Mouse (Mus musculus): ENCODE data around the gene Arrdc2. TPM values are rescaled to one million over a fixed set of nuclear protein-coding genes. Genes with fewer than 3 reads are reported as not detected.

Gene Arrdc2
- total RNA-seq, 2 experiments from 2014 or later: 4.7 to 18.5 TPM

DNA sequence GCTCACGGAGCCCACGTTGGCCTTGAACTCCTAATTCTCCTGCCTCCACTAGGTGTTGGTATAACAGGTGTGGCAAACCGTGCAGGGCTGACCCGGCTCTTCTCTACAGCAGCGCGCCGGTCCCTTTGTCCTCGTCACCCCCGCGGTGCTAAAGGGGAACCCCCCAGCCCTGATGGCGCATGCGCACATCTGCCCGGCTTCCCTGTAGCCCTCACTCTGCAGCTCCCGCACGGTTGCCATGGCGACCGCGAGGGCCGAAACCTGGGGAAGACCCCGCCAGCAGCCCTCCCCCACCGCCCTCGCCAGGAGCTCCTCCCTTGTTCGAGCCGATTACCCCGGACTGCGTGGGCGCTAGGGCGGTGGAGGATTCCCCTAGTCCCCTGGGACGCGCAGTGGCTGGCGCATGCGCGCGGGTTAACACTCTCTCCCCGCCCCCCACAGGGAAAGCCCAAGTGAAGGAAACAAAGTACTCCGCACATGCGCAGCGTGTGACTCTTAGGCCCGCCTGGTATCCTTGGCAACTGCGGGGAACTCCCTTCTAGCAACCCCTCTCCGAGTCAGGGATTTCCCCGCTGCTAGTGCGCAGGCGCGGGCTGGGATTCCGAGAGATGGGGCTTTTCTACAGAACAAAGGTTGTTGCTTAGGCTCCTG, 26.0 kb upstream of the Arrdc2 start:
- intact Hi-C loops (cut with DNase I): no loop called here
- peak; percentile 100 for DNase-seq

DNA sequence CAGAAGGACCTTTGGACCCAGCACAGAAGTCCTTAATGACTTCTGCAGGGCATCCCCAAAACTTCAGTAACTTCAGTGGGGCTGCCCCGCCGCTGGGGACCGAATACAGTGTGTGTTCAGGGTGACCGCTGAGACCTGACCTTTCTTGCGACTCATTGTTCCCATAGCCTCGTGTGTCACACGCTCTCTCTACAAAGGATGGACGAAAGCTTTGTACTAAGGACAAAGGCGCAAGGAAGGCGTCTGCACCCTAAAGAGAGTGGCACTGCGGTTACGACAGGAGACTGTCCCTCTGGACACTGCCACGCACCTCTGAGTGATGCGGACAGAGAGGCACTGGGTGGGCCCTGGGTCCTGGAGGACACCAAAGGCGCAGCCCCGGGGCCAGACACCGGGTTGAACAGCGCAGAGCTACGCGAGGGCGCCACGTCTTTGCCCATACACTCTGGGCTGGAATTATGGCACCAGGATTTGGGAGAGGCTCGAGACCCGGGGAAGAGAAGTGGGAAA, 25.2 kb upstream of the Arrdc2 start:
- DNase-seq: peak; percentile 52 to 56
- intact Hi-C loops (cut with DNase I): no loop called here

DNA sequence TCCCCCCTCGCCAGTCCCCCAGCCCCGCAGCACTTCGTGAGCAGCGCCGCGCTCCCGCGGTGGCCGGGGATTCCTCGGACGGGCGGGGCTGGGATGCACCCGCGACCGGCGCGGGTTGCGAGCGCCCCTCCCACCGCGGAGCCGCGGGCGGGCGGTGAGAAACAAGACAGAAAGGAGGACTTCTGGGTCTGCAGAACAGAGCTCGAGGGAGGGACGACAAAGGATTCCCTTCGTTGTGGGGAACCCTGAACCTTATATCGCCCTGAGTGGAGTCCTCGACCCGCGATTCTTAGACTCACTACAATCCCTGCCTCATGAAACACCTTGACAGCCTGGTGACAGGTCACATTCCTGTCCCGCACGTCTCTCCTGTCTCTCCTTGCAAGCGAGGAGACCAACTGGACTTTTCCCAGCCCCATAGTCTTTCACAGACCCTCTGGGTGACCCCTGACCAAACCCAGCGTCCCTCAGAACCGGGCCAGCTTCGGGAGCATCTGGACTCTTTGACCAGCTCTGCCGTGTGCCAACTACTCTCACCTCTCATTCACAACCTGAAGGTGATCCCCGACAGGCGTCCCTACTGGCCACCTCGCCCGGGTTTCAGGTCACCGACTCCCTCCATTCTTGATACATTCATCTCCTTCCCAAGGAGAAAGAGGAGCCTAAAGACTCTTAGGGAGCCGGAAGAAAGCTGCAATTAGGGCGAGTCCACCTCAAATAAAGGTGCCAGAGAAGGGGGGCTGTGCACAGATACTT, 24.6 kb upstream of the Arrdc2 start:
- peak; percentile 37 to 42 for DNase-seq
- intact Hi-C loops (cut with DNase I): no loop called here

DNA sequence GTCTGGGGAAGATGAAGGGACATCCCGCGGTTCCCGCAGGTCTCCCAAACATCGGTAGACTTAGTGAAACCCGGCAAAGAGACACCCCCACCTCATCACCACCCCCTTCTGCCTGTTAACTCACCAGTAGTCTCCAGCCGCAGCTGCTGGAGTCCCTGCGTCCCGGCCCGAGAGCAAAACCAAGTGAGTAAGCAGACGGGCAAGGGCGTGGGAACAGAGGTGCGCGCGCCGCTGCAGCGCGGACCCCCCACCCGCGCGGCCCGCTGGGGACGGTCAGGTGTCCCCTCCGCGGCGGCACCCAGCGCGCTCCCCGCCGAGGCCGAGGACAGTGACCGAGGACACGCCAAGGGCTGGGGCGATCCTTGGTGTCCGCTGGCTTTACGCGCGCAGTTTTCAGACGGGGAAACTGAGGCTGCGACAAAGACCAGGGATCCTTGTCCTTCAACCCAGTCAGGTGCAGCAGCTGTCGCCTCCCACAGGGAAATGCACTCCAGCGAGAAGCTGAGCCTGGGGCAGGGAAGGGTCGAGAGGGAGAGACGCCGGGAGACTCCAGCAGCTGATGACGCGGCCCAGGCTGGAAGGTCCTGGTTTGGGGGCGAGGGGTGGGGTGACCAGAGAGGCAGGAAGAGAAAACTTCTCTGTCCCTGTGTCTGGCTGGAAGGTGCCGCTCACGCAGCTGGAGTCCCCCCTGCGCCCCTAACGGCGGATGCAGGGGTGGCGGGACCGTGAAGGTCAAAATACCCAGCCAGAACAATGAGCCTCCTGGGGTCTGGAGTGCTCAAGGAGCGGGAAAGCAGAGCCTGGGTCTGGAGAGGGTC, 23.5 kb upstream of the Arrdc2 start, which contains the start of gene Kcnn1:
TSS of gene Kcnn1 (minus strand) at position 435 of the 818 bp plus-strand sequence.
- intact Hi-C loops (cut with DNase I): no loop called here
- DNase-seq: peak; percentile 19 to 41

DNA sequence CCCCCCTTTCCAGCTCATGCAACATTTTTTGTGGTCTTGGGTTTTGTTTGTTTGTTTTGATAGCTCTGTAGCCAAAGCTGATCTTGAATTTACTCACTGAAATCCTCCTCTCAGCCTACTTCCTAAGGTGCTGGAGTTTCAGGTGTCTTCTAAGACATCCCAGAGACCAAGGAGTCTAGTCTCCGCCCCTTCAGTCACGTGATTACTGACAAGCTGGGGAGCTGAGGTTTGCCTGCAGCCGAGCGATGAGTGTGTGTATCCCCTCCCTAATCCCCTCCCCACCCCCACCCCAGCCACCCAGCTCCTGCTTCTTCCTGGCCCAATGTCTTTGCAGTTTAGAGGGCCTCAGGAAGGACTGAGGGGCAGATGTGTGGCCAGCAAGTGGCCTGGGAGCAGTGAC, 18.0 kb upstream of the Arrdc2 start:
- no peak for DNase-seq
- intact Hi-C loops (cut with DNase I): no loop called here

DNA sequence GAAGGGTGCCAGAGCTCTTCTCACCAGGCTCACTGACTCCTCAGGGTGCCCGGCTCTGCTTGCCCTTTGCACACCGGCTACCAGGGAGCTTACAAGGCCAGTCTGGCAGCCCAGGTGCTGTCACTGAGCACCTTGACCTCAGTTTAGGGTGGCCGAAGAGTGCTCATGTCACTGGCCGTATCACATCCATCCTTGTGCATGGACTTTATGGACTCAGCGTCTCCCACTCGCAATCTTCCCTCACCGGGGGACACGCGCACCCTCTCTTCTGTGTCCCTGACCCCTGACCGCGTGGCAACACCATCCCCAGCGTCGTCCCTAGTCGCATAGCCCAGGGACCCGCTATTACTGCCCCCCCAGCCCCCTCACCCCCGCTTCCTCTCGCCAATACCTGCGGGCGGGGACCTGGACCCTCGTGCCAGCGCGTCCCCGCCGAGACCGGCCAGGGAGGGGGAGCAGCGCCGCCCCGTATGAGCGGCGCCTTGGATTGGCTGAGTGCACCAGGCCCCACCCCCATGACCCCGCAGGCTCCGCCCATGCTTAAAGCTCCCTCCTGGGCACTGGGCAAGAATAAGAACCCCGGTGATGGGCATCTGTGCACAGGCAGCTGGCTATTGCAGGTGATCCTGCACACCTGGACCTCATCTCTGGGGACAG, 17.1 kb upstream of the Arrdc2 start:
- peak; percentile 61 to 69 for DNase-seq
- intact Hi-C loops (cut with DNase I): no loop called here

DNA sequence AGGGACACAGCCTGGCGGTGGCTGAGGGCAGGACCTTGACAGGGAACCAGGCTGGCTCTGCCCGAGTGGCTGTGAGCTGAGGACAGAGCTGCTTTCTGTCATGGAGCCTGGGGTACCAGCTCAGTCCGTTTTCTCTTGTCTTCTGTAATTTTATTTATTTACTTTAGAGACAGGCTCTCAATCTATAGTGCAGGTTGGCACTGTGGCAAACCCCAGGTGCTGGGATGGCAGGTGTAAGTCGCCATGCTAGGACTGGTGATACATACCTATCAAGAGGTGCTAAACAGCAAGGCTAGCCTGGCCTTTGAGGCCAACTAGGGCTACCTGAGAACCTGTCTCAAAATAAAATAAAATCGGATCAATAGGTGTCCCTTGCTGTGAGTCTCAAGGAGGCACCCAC, 16.5 kb upstream of the Arrdc2 start:
- intact Hi-C loops (cut with DNase I): no loop called here

DNA sequence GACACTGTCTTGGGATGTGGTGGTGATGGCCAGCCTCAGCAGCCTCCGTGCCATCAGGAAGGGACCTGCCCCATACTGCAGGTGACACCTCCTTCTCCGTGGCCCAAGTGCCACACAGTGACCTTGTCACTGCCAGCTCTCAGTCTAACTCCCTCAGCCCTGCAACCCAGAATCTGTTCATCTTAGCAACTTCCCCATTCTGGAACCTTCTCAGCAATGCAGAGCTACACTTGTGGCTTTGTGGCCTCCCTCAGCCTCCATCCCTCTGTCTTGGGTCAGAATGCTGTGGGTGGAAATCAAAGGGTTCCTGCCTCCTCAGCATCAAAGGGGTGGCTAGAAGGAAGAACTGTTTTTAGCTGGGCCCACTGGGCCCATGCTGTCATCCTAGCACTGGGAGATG, 14.3 kb upstream of the Arrdc2 start:
- intact Hi-C loops (cut with DNase I): no loop called here
- DNase-seq: no peak

More for the DNA sequence above, 16.5 kb upstream of the Arrdc2 start:
- no peak for DNase-seq

DNA sequence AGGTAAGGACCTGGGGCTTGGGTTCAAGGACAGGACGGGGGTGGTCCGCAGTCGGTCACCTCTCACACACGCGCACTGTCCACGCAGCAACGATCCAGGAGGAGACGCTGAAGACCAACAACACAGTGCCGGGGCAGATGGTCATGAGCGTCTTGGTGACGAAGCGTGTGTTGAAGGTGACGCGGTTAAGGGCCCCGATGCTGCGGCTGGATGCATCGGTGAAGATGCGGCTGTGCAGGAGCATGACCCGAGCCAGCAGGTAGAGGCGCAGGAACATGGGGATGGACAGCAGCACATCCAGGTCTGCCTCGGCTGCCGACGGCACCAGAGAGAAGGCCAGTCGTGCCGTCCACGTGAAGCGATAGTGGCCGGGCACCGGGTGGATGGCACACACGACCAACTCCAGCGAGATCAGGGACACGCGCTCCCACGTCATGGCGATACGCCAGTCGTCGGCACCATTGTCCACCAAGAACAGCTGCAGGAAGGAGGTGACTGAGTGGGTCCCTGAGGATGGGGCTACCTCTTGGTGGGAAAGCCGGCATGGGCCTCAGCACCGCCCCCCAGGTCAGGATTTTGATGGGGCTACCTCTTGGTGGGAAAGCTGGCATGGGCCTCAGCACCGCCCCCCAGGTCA, 13.2 kb upstream of the Arrdc2 start:
- intact Hi-C loops (cut with DNase I): no loop called here
- no peak for DNase-seq

DNA sequence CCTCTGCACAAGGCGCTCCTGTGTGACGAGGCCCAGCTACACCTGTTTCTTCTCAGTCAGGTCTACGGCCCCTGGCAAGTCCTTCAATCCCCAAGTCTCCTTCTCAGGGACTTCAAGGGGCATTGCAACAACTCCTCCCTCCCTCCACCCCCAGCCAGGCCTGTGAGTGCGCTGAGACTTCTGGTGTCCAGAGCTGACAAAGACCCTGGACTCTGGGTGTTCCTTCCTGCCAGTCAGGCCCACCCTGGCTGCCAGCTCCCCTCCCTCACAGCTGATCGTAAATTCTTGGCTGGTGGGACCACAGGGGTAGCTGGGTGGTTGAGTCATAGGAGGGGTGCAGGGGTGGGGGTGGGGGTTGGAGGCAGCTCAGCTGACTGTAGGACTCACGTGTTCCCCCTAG, 12.3 kb upstream of the Arrdc2 start:
- intact Hi-C loops (cut with DNase I): no loop called here
- DNase-seq: no peak

DNA sequence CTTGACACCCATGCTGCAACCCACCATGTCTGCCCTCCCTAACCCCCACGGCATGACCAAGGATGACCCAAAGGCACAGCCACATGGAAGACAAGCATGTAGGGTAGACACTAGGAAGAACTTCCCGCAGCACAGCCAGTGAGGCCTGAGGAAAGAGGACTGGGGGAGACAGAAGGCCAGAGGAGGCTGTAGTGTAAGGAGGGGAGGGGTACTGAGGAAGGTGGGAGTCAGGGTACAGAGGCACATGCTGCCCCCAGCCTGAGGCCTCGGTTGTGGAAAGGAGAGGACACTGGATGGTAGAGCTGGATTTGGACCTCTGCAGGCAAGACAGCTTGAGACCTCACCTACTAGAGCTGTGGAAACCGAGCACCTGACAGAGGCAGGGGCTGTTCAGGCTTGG, 11.4 kb upstream of the Arrdc2 start:
- intact Hi-C loops (cut with DNase I): no loop called here
- no peak for DNase-seq

DNA sequence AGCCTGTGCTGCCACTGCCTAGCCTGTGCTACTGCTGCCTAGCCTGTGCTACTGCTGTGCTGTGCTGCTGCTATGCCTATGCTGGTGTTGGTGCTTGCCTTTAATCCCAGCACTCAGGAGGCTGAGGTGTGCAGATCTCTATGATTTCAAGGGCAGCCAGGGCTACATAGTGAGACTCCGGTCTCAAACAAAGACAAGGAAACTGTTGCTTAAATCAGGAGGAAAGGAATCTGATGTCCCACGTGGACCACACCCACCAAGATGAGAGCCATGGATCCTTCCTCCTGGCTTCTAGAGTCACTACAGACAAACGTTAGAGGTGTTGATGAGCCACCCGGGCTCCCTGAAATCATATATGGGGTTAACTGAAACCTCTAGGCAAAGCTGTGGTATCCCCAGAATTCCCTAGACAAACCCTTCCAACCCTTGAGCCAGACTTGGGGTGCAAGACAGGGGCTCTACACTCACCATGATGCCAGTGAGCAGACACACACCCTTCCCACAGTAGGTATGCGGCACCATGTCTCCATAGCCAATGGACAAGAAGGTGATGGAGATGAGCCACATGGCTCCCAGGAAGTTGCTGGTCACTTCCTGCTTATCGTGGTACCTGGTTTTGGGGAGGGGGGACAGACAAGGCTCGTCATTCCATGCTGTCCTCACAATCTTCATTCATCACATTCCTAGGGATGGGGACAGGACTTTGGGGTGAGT, 10.8 kb upstream of the Arrdc2 start:
- intact Hi-C loops (cut with DNase I): no loop called here
- DNase-seq: no peak

DNA sequence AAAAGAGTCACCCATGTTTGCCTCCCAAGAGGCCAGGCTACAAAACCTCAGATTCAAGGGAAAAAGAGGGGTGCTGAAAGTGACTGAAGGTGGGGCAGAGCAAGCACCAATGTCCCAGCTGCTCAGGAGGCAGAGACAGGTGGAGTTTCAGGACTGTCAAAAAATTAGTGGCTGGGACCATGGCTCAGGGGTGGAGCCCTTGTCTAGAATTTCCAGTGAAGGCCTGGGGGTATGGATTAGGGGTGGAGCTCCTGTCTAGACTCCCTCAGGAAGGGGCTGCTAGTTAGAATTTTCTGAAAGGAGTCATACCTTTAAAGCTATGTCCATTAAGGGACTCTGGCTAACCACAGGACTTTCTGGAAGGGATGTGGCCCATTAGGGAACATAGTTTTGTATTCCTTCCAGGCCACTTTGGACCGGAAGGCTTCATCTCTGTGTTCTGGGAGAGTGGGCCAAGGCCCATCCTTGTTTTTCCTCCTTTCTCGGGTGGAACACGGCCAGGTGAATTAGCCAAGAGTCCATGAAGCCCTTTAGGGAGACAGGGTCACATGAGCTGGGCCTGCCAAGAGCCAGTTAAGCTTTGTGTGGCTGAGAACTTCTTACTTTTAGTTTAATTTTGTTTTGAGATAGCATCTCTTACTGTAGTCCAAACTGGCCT, 9.9 kb upstream of the Arrdc2 start:
- intact Hi-C loops (cut with DNase I): no loop called here
- peak in 1 of 2 experiments; percentile 36 for DNase-seq

DNA sequence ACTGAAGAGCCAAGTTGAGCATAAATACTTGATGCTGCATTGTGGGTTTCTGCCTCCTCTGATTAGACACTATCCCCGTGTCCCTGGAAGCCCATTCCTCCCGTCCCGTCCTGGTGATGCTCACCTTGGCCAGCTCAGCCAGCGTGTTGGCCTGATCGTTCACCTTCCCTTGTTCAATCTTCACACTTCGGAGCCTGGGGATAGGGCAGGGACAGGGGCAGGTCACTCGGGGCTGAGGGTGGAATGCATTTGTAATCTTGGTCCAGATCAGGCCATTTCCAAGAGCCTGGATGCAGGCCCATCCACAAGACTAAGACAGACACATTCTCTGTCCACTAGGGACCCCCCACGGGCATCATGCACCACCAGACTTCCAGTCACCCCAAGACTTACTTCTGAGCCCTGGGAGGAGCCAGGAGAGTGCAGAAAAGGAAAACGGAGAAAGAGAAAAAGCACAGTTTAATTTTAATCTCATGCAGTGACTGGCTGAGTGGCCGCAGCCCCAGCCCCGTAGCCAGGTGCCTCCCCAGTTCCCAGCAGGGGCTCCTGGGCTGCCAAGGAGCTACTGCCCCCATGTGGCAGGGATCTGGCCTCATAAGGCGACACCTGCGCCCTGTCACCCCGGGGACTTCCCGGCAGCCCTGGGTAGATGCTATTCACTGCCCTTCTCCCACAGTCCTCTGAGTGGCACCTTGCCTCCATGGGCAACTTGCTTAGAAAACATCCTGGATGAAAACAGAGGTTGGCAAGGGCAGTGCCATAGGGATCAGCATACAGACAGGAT, 7.0 kb upstream of the Arrdc2 start:
- peak in 1 of 2 experiments; percentile 17 for DNase-seq
- intact Hi-C loops (cut with DNase I): no loop called here

DNA sequence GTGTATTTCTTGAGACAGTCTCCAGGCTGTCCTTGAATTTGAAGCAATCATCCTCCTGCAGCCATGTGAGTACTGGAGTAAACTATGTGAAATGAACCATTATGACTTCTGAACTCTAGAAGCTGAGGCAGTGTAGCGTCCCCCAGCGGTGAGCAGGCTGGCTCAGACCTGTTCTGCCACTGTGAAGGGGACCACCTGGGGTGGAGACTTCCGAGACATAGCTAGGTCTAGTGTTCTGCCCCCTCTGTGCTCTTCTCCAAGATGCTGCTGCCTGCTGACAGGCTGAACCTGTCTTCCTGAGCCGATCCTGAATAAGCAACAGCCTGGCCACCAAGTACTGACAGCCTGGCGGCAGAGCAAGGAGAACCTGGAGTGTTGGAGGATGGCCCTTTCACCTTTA, 5.6 kb upstream of the Arrdc2 start:
- intact Hi-C loops (cut with DNase I): no loop called here
- DNase-seq: no peak

DNA sequence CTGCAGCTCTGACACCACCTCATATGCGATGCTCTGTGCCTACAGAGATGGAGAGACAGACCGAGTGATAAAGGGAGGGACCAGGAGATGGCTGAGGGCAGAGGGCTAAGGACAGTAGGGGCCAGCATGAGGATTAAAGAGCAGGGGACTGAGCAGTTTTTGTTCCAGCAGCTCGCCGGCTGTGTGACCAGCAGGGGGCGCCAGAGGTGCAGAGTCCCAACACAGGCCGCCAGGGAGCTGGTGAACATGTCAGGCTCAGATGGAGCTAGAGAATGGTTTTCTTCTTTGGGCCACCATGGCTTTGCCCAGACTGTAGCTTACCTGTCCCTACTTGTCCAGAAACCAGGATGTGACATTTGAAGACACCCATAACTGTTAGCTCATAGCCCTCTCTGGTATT, 5.0 kb upstream of the Arrdc2 start:
- intact Hi-C loops (cut with DNase I): loop anchor here (1.0 to 5.0 kb wide), 2 partner anchors 25 to 82 kb away; partner anchors contain the start of gene Mpv17l2
- DNase-seq: peak; percentile 91 to 96

DNA sequence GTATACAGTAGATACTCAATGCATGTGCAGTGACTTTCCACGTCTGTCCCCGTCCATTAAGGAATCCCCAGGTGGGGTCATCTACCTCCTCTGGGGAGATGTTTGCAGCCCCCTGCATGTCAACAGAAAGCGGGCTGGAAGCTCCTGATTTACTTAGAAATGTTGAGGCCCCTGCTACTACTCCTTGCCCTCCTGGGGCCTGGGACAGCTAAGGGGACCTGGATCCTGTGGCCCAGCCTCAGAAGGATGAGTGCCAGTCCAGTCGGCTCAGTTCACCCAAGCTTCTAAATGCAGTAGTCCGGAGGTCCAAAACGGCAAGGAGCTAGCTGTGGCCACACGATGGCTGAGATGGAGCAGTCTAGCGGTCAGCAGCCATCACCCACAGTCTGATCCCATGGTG, 4.4 kb upstream of the Arrdc2 start:
- intact Hi-C loops (cut with DNase I): loop anchor here (1.0 to 5.0 kb wide), 2 partner anchors 25 to 82 kb away; partner anchors contain the start of gene Mpv17l2
- DNase-seq: no peak

DNA sequence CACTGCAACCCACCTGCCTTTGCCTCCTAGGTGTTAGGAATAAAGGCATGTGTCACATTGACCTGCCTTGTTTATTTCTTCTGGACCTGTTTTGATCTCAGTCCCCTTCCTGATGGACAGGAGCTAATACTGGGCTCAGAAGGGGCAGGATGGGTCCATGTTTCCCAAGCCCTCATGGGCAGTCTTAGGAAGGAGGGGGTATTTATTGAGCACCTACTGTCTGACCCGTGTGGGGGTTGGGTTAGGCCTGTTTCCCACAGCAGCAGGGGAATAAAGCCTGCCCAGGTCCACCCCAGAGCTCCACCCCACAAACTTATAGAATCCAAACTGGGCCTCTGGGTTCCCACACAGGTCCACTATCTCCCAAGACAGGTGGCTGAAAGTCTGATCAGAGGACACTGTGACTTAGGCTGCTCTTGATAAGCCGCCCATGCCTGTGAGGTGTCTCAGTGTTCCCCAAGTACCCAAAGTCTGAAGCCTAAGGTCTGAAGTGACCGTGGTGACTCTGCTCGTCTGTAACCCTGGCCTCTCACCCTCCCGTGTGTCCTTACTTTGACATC, 3.8 kb upstream of the Arrdc2 start:
- no peak for DNase-seq
- intact Hi-C loops (cut with DNase I): loop anchor here (5.0 kb wide), 1 partner anchor 81 kb away; the partner anchor contains the start of gene Mpv17l2
